Mouse (Mus musculus): ENCODE measurements around the gene Rdh16. TPM values are rescaled to one million over a fixed set of nuclear protein-coding genes. Genes with fewer than 3 reads are reported as not detected.
"Not testable (repeated sequence)": the region's sequence is repeated elsewhere in the genome, so short reads cannot be mapped to it uniquely, and the experiment has no call there.

The Rdh16 gene
- polyA plus RNA-seq, 1 experiment from 2014 or later, result not detected

DNA sequence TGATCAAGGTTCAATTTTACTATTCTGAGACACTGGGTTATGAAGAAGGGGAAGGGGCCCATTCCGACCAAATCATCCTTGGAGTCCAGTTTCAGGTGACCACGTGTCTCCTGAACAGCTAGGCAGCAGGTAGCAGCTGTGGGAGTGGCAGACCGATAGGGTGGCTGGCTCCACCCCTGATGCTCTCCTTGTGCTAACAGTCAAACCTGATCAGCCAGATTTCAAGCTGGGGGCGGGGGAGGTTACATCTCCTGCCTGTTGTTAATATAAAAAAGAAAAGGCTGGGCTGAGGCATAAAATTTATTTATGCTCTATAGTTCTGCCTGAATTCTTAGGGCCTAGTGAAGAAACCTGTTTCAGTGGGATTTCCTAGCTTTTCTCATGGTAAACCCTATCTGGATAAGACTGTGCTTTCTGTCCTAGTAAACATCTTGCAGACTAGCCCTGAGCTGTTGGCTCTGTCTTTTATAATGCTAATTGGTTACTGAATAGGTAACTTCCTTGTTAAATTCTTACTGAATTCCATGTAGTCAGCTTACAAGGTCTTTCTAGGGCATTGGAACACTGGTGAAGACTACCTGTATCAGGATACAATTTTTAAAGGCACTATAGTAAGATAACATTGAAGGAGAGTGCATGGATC lies 16.4 kb downstream of the Rdh16 start:
- not testable (repeated sequence) for DNase-seq (ENCODE audit: low spot score, missing footprints); H3K9ac ChIP-seq (ENCODE audit: low read length); H3K27me3 ChIP-seq (ENCODE audit: control insufficient read depth, insufficient read depth, low read length); H3K9me3 ChIP-seq (ENCODE audit: control insufficient read depth, low read length); H3K4me1 ChIP-seq (ENCODE audit: control insufficient read depth, insufficient read depth, low read length); ATAC-seq (ENCODE audit: low FRiP score); H3K36me3 ChIP-seq (ENCODE audit: control insufficient read depth, insufficient read depth, low read length); H3K27ac ChIP-seq (ENCODE audit: low read depth, low read length); H3K4me3 ChIP-seq (ENCODE audit: low read depth, low read length); H3K4me2 ChIP-seq
- 82% methylated on average over 4 of the region's 4 CpGs for WGBS

DNA sequence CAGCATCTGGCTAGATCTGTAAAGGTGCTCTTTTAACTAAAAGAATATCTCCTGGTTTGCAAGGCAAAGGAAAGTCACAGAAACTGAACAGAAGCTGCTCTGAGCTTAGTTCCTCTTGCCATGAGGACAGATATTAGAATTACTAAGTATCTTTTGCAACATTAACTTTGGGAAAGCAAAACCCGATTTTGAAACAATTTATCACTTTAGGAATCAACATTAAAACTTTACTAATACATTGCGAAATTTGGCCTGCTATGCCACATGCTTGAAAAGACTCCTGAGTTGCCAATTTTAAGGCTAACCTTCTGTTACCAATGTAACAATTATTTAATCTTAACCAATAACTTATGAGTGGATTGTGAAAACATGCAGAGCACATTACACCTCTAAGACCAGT lies 20.9 kb downstream of the Rdh16 start:
- not testable (repeated sequence) for H3K4me1 ChIP-seq (ENCODE audit: control insufficient read depth, insufficient read depth, low read length); ATAC-seq (ENCODE audit: low FRiP score); H3K4me3 ChIP-seq (ENCODE audit: low read depth, low read length); H3K4me2 ChIP-seq; H3K36me3 ChIP-seq (ENCODE audit: control insufficient read depth, insufficient read depth, low read length); H3K9me3 ChIP-seq (ENCODE audit: control insufficient read depth, low read length); H3K27me3 ChIP-seq (ENCODE audit: control insufficient read depth, insufficient read depth, low read length); H3K9ac ChIP-seq (ENCODE audit: low read length); H3K27ac ChIP-seq (ENCODE audit: low read depth, low read length); DNase-seq (ENCODE audit: low spot score, missing footprints)
- 94% methylated on average over 2 of the region's 2 CpGs for WGBS

DNA sequence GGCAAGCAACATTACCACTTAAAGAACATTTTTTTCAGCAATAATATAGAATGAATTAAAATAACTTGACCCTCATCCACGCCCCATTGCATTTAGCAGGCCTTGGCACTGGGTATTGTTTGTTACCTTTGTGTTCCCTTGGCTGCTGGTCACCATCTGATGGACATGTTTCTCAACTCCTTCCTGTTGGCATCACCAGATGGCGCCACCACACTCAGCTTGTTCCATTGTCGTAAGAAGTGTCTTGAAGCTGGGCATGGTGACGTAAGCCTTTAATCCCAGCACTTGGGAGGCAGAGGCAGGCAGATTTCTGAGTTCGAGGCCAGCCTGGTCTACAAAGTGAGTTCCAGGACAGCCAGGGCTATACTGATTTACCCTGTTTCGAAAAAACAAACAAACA lies 24.4 kb downstream of the Rdh16 start:
- no peaks in the 10 kb centered on the region for H3K36me3 ChIP-seq (ENCODE audit: control insufficient read depth, insufficient read depth, low read length)
- 84% methylated on average over 6 of the region's 6 CpGs for WGBS
- H3K9ac ChIP-seq (ENCODE audit: low read length), result no peak overlapping the region
- H3K4me2 ChIP-seq, result no peak overlapping the region
- no peaks in the 10 kb centered on the region; the same call in 1 of the 2 replicates for H3K9me3 ChIP-seq (ENCODE audit: control insufficient read depth, low read length)
- H3K4me3 ChIP-seq (ENCODE audit: low read depth, low read length), result no peak overlapping the region
- H3K27ac ChIP-seq (ENCODE audit: low read depth, low read length), result no peak overlapping the region
- no peaks in the 10 kb centered on the region for H3K27me3 ChIP-seq (ENCODE audit: control insufficient read depth, insufficient read depth, low read length)
- H3K4me1 ChIP-seq (ENCODE audit: control insufficient read depth, insufficient read depth, low read length), result no peaks in the 10 kb centered on the region
- no peak for ATAC-seq (ENCODE audit: low FRiP score)
- no peak for DNase-seq (ENCODE audit: low spot score, missing footprints)

DNA sequence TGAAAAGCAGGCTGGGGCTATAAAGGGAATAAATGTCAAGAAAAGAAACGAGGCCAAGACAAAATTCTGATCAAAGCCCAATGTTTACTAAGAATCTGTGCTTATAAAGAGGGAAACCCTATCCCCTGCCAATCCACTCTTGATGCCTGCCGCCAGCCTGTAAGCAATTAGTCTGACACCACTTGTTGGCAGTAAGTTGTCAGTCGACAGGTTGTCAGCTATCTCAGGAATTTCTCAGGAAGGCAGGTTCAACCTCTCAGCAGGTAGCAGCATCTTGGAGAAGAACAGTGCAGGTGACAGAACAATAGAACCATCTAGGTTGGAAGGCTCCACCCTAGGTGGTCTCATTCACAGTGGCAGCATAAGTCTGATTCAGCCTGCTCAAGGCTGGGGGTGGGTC lies 28.2 kb downstream of the Rdh16 start:
- no peaks in the 10 kb centered on the region for H3K9me3 ChIP-seq (ENCODE audit: control insufficient read depth, low read length)
- no peaks in the 10 kb centered on the region for H3K4me1 ChIP-seq (ENCODE audit: control insufficient read depth, insufficient read depth, low read length)
- no peaks in the 10 kb centered on the region for H3K27me3 ChIP-seq (ENCODE audit: control insufficient read depth, insufficient read depth, low read length)
- WGBS, result 77% methylated on average over 3 of the region's 3 CpGs
- ATAC-seq (ENCODE audit: low FRiP score) (no peak), DNase-seq (ENCODE audit: low spot score, missing footprints) (no peak)
- H3K4me3 ChIP-seq (ENCODE audit: low read depth, low read length), result no peak overlapping the region
- no peak overlapping the region for H3K9ac ChIP-seq (ENCODE audit: low read length)
- no peak overlapping the region for H3K27ac ChIP-seq (ENCODE audit: low read depth, low read length)
- no peak overlapping the region for H3K4me2 ChIP-seq
- H3K36me3 ChIP-seq (ENCODE audit: control insufficient read depth, insufficient read depth, low read length), result no peaks in the 10 kb centered on the region

DNA sequence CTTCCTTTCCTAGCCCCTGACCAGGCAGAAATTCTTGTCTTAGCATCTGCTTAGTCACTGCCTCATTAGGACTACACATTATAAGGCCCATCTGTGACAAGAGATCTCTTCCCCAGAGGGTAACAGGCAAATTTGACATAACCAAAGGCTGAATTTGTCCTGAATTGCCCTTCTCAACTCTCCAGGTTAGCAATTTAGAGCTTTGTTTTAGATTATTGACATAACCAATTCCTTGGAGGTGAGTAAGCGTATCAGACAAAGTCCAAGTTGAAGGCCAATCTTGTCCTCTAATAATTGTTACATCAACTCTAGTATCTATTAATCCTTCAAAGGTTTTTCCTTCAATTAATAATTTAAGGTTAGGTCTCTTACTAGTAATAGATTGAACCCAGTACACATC lies 33.2 kb downstream of the Rdh16 start:
- not testable (repeated sequence) for H3K9me3 ChIP-seq (ENCODE audit: control insufficient read depth, low read length); H3K36me3 ChIP-seq (ENCODE audit: control insufficient read depth, insufficient read depth, low read length); H3K27me3 ChIP-seq (ENCODE audit: control insufficient read depth, insufficient read depth, low read length); DNase-seq (ENCODE audit: low spot score, missing footprints); H3K4me1 ChIP-seq (ENCODE audit: control insufficient read depth, insufficient read depth, low read length); H3K27ac ChIP-seq (ENCODE audit: low read depth, low read length); H3K4me3 ChIP-seq (ENCODE audit: low read depth, low read length); H3K9ac ChIP-seq (ENCODE audit: low read length); ATAC-seq (ENCODE audit: low FRiP score); H3K4me2 ChIP-seq
- 98% methylated on average over 1 of the region's 1 CpGs for WGBS

DNA sequence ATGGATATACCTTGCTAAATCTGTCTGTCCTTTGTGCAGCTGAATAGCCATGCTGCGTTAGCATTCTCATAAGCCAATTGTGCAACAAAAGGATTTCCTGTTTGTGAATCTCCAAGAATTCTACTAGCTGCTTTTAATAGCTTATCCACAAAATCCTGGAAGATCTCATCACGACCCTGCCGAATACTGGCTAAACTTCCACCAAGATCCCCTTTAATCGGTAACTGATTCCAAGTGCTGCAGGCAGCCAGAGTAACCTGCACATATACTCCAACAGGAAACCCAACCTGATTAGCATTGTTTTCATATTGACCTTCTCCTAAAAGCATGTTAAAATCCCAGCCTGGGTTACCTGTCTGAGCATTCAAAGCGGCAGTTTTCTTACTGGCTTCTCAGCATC lies 34.3 kb downstream of the Rdh16 start:
- DNase-seq (ENCODE audit: low spot score, missing footprints), result no peak
- H3K4me3 ChIP-seq (ENCODE audit: low read depth, low read length), result no peak overlapping the region
- WGBS, result 86% methylated on average over 5 of the region's 5 CpGs
- H3K27me3 ChIP-seq (ENCODE audit: control insufficient read depth, insufficient read depth, low read length), result no peaks in the 10 kb centered on the region
- H3K36me3 ChIP-seq (ENCODE audit: control insufficient read depth, insufficient read depth, low read length), result no peaks in the 10 kb centered on the region
- no peaks in the 10 kb centered on the region for H3K9me3 ChIP-seq (ENCODE audit: control insufficient read depth, low read length)
- H3K4me2 ChIP-seq, result no peak overlapping the region
- H3K27ac ChIP-seq (ENCODE audit: low read depth, low read length), result no peak overlapping the region
- no peak overlapping the region for H3K9ac ChIP-seq (ENCODE audit: low read length)
- H3K4me1 ChIP-seq (ENCODE audit: control insufficient read depth, insufficient read depth, low read length), result no peaks in the 10 kb centered on the region
- no peak for ATAC-seq (ENCODE audit: low FRiP score)

DNA sequence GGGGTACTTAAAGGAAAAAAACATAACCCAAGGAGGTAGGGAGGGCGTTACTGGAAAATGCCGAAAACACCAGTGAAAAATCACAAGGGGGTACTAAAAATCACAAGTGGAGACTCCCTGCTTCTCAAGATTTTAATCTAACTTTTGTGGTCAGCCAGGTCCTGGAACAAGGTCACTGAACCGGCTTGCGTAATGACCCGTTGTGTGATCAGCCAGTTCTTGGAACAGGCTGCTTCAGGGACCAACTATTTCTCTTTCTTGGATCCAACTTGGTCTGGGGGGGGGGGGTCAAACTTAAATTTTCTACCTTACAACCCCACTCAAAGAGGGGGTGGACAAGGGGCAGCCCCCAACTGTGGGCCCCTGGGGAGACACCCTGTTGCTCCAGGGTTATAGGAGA lies 36.8 kb downstream of the Rdh16 start:
- WGBS, result 95% methylated on average over 5 of the region's 5 CpGs
- not testable (repeated sequence) for H3K4me2 ChIP-seq; H3K4me3 ChIP-seq (ENCODE audit: low read depth, low read length); H3K9ac ChIP-seq (ENCODE audit: low read length); H3K27me3 ChIP-seq (ENCODE audit: control insufficient read depth, insufficient read depth, low read length); H3K36me3 ChIP-seq (ENCODE audit: control insufficient read depth, insufficient read depth, low read length); H3K27ac ChIP-seq (ENCODE audit: low read depth, low read length); H3K9me3 ChIP-seq (ENCODE audit: control insufficient read depth, low read length); DNase-seq (ENCODE audit: low spot score, missing footprints); H3K4me1 ChIP-seq (ENCODE audit: control insufficient read depth, insufficient read depth, low read length); ATAC-seq (ENCODE audit: low FRiP score)

DNA sequence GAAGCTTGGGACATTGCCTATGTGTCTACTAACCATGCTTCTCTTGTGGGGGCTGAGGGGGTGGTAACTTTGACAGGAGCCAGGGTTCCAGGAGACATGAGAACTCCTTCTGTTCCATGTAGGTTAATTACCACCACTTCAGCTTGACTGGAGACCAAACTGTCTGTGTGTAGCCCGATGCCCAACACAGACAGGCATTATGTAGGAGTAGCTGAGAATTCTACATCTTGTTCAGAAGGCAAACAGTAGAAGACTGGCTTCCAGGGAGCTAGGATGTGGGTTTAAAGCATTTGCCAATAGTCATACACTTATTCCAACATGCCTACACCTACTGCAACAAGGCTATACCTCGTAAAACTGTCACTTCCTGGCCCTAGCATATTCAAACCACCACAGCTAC lies 37.6 kb downstream of the Rdh16 start:
- Histone ChIP-seq H3K4me3 (ENCODE audit: low read depth, low read length) (no peak overlapping the region), H3K27ac (ENCODE audit: low read depth, low read length) (no peak overlapping the region), H3K9me3 (ENCODE audit: control insufficient read depth, low read length) (no peaks in the 10 kb centered on the region), H3K36me3 (ENCODE audit: control insufficient read depth, insufficient read depth, low read length) (no peaks in the 10 kb centered on the region), H3K27me3 (ENCODE audit: control insufficient read depth, insufficient read depth, low read length) (no peaks in the 10 kb centered on the region), H3K4me1 (ENCODE audit: control insufficient read depth, insufficient read depth, low read length) (no peaks in the 10 kb centered on the region), H3K4me2 (no peak overlapping the region), H3K9ac (ENCODE audit: low read length) (no peak overlapping the region)
- DNase-seq (ENCODE audit: low spot score, missing footprints) (no peak), ATAC-seq (ENCODE audit: low FRiP score) (no peak)
- 87% methylated on average over 2 of the region's 2 CpGs for WGBS

DNA sequence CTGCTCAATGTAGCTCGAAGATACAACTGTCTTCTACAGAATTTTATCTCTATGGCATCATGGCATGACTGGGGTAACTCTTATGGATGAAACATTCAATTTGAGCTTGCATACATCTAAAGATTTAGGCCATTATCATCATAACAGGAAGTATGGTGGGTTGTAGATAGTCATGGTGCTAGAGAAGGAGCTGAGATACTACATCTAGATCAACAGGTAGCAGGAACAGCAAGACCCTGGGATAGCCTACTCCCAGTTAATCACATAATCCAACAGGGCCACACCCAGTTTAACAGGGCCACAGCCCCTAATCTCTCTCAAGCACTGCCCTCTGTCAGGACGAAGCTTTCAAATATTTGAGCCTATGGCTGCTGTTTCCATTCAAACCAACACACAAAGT lies 39.8 kb downstream of the Rdh16 start:
- Histone ChIP-seq H3K4me2 (no peak overlapping the region), H3K9me3 (ENCODE audit: control insufficient read depth, low read length) (no peaks in the 10 kb centered on the region), H3K27ac (ENCODE audit: low read depth, low read length) (no peak overlapping the region), H3K4me1 (ENCODE audit: control insufficient read depth, insufficient read depth, low read length) (no peaks in the 10 kb centered on the region), H3K27me3 (ENCODE audit: control insufficient read depth, insufficient read depth, low read length) (no peaks in the 10 kb centered on the region), H3K36me3 (ENCODE audit: control insufficient read depth, insufficient read depth, low read length) (no peaks in the 10 kb centered on the region), H3K4me3 (ENCODE audit: low read depth, low read length) (no peak overlapping the region), H3K9ac (ENCODE audit: low read length) (no peak overlapping the region)
- 77% methylated on average over 2 of the region's 2 CpGs for WGBS
- ATAC-seq (ENCODE audit: low FRiP score) (no peak), DNase-seq (ENCODE audit: low spot score, missing footprints) (no peak)

Measured in midbrain, embryonic 11.5 days (tissue).